Mouse (Mus musculus) right cerebral cortex, postnatal 25 days (tissue): ENCODE measurements at regions not wholly inside any gene's neighbourhood (a gene's known extent, or its start where the extent isn't known, plus 50 kb on each side); places are given as distances from the start of the nearest gene placed in this dataset.

Source experiments
- DNase-seq: peaks from one replicate; pipeline ENCODE4 v3.0.0; 2022

- DNase-seq = no peak
These were observed 86.4 kb upstream of the Jade1 start for GRCm38 (mm10) chr3:41469106-41469505.

GRCm38 (mm10) chr3:41467857-41468256 lies 87.7 kb upstream of the Jade1 start:
- no peak for DNase-seq

- no peak for DNase-seq
These were observed 89.6 kb upstream of the Jade1 start for GRCm38 (mm10) chr3:41465893-41466292.

GRCm38 (mm10) chr3:41462953-41463644 lies 92.4 kb upstream of the Jade1 start:
- peak; percentile 14 for DNase-seq

- no peak for DNase-seq
These were observed 95.4 kb upstream of the Jade1 start for GRCm38 (mm10) chr3:41460131-41460530.

- no peak for DNase-seq
These were observed 97.4 kb upstream of the Jade1 start for GRCm38 (mm10) chr3:41458156-41458555.

- no peak for DNase-seq
These were observed 102.0 kb upstream of the Jade1 start for GRCm38 (mm10) chr3:41453525-41453924.

- no peak for DNase-seq
These were observed 102.8 kb upstream of the Jade1 start for GRCm38 (mm10) chr3:41452716-41453090.

- no peak for DNase-seq
These were observed 103.4 kb upstream of the Jade1 start for GRCm38 (mm10) chr3:41452020-41452715.

GRCm38 (mm10) chr3:41450696-41451095 lies 104.8 kb upstream of the Jade1 start:
- DNase-seq = no peak

- DNase-seq = peak; percentile 7
These were observed 111.2 kb upstream of the Jade1 start for GRCm38 (mm10) chr3:41444243-41444753.

GRCm38 (mm10) chr3:41436238-41436637 lies 119.3 kb upstream of the Jade1 start:
- no peak for DNase-seq

- DNase-seq = no peak
These were observed 122.4 kb upstream of the Jade1 start for GRCm38 (mm10) chr3:41433106-41433505.

- DNase-seq = no peak
These were observed 123.2 kb upstream of the Jade1 start for GRCm38 (mm10) chr3:41432376-41432775.

- no peak for DNase-seq
These were observed 125.3 kb upstream of the Jade1 start for GRCm38 (mm10) chr3:41430191-41430590.

GRCm38 (mm10) chr3:41426946-41427345 lies 128.6 kb upstream of the Jade1 start:
- no peak for DNase-seq

- no peak for DNase-seq
These were observed 129.7 kb upstream of the Jade1 start for GRCm38 (mm10) chr3:41425863-41426262.

GRCm38 (mm10) chr3:41424142-41424939 lies 131.2 kb upstream of the Jade1 start:
- DNase-seq = no peak

- no peak for DNase-seq
These were observed 131.9 kb upstream of the Jade1 start for GRCm38 (mm10) chr3:41423630-41424029.

GRCm38 (mm10) chr3:41422615-41423579 lies 132.6 kb upstream of the Jade1 start:
- no peak for DNase-seq

- no peak for DNase-seq
These were observed 141.8 kb upstream of the Jade1 start for GRCm38 (mm10) chr3:41413771-41414170.

- DNase-seq = no peak
These were observed 142.8 kb upstream of the Jade1 start for GRCm38 (mm10) chr3:41412698-41413097.
